Mouse (Mus musculus) left cerebral cortex, postnatal 25 days (tissue): ENCODE results near the gene Slc44a5. TPM values are rescaled to one million over a fixed set of nuclear protein-coding genes. Genes with fewer than 3 reads are reported as not detected.
"Not testable (repeated sequence)": the region's sequence is repeated elsewhere in the genome, so short reads cannot be mapped to it uniquely, and the experiment has no call there.

Experiments used
- DNase-seq, 2 experiments: peaks; one replicate each; pipeline ENCODE4 v3.0.0; 2022; ENCODE audit warnings: low spot score in 2 of 2, mixed read lengths in 1 of 2
- intact Hi-C: fragments of 180-260 bp; cut with DNase I; formaldehyde crosslinking; loops from one replicate; pipeline ENCODE4 v1.15.1; 2025
- total RNA-seq, 2 experiments: library from RNA; stranded (reverse); gene quantifications; 2 replicates each; pipeline ENCODE4 v1.2.3; 2021

Gene Slc44a5
- total RNA-seq, 2 experiments from 2014 or later, result 8.7 to 10.3 TPM

GRCm38 (mm10) chr3:154134701-154135100 is 161.5 kb downstream of the Slc44a5 start:
- intact Hi-C loops, result no loop called here
- no peak for DNase-seq

DNA sequence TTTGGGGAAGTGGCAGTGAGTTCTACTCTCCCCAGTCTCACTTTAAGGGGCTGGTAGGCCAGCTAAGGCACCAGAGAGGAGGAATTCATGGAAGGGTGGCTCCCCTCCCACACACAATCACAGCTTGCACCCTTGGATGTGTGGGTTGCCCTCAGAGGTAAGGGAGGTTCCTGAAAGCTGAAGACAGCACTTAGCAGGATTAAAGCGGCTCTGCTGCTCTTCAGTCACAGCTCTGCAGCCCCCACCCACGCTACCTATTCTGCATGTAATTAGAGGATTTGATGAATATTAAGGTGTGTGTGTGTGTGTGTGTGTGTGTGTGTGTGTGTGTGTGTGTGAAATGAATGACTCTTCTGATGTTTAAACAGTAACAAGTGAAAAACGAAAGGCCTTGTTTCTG is 163.3 kb downstream of the Slc44a5 start:
- intact Hi-C loops, result no loop called here
- no peak for DNase-seq

DNA sequence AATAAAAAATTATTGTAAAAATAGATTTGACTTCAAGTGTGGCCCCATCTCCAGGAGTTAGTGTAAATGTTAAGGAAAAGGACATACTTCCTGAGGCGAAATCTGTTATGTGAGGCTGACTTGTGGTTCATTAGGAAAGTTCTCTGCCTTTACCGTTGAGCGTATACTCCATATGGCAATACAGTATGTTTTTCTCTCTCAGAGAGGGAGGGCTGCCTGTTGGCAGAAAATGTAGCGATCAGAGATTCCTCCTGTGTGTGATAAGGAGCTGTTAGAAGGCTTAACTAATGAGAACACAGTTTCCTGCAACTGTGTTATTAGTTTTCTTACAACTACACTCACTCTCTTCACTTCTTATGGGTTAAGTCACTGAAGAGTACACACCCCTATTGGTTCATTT is 168.1 kb downstream of the Slc44a5 start:
- no peak for DNase-seq
- intact Hi-C loops, result no loop called here

GRCm38 (mm10) chr3:154142618-154143017 is 169.4 kb downstream of the Slc44a5 start:
- intact Hi-C loops, result no loop called here
- peak in 1 of 2 experiments; percentile 46 for DNase-seq

- intact Hi-C loops, result no loop called here
- DNase-seq, result no peak
Observed at GRCm38 (mm10) chr3:154145750-154146149, 172.5 kb downstream of the Slc44a5 start.

GRCm38 (mm10) chr3:154149778-154150177 is 176.5 kb downstream of the Slc44a5 start:
- intact Hi-C loops, result no loop called here
- no peak for DNase-seq

DNA sequence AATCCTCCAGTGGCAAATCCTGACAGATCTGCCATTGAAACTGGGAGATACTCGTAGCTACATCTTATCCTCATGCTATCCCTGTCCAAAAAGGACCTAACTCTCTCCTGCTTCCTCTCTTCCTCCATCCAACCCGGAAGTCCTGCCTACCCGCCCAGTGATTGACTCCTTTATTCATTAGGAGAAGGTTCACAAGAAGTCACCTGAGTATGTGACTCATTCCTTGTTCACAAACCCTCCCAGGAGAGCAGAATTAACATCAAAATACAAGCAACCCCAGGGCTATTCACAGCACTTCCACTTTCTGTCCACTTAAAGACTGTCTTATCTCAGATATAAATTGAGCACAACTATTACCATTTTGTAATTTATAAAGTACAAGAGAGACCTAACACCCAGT is 180.3 kb downstream of the Slc44a5 start:
- DNase-seq, intact Hi-C loops: not testable (repeated sequence)

DNA sequence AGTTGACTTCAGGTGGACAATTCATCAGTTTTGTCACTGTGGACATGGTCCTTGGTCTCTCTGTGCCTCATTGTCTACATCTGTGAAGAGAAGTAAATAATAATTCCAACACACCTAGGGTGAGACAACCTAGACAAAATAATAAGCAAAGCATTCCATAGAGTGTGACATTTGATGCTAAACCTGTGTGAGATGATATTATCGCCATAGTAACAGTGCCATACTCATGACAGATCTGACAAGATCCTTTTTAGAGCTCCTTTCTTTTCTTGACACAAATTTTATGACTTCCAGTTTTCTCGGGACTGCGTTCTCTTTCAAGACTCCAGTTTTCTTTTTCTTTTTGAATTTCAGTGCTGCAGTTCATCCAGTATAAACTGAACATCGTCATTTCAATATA is 192.6 kb downstream of the Slc44a5 start:
- DNase-seq, result no peak
- intact Hi-C loops, result no loop called here

DNA sequence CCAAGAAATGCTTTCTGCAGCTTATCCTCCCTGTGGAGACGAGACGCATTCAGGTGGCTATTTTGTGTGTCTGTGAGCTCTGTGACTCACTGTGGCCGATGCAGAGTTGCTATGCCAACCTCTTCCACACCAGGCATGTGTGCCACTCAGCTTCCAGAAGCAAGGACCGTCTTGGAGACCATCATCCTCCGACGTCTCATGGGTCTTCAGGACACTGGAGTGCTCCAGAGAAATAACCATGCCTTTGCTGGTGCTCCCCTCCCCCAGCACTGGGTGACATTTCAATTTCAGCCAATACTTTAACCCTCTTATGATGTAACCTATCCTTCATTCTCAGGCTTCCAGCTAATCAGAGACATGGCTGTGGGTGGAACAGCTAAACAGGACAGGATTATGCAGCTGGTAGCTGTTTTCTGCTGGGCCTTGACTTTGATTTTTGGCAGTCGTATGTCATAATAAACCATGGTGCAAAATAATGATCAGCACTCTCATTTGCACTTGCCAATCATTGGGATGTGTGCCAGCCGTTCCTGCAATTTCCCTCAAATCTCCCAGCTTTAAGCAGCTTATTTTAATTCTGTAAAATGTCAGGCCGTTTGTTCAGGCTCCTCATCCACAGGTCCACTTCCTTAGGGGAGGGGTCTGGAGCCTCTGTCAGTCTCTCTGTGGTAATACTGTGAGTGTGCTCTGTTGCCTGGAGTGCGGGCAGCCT is 198.8 kb downstream of the Slc44a5 start:
- peak; percentile 49 for DNase-seq
- intact Hi-C loops, result no loop called here

DNA sequence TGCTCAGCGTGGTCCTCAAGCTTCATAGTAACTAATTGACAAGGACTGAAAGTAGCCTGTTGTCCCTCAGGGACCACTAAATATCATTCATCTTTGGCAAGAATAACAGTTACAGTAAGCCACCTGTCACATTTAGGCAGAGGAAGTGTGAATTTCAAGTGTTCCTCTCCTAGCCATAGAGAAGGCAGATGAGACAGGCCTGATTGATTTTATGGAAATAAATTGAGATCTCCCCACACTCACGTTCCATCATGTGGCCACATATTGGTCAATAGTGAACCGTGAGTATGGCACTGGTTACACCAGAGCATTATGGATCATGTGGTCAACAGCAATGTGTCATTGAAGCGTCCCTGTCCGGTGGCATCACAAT is 199.3 kb downstream of the Slc44a5 start:
- intact Hi-C loops, result no loop called here

DNA sequence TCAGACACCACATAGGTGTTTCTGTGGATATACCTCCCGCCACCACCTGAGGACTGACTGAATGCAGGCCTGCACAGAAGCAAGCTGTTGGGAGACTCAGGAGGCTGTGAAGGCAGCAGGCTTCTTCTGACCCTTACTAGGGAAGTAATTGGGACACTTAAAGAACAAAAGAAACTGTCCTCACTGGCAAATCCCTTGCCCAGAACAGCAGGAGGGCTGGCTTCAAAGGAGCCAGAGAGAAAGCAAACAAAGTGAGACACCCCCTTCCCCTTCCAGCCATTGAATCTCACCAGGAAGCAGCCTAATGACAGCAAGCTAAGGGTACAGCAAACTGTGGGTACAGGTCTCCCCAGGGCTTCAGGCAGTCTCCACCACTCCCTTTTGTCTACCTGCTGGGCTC is 200.3 kb downstream of the Slc44a5 start:
- no peak for DNase-seq
- intact Hi-C loops, result no loop called here

More for the DNA sequence above, 199.3 kb downstream of the Slc44a5 start:
- no peak for DNase-seq

- intact Hi-C loops, result no loop called here
- no peak for DNase-seq
Observed at GRCm38 (mm10) chr3:154174031-154174430, 200.8 kb downstream of the Slc44a5 start.

DNA sequence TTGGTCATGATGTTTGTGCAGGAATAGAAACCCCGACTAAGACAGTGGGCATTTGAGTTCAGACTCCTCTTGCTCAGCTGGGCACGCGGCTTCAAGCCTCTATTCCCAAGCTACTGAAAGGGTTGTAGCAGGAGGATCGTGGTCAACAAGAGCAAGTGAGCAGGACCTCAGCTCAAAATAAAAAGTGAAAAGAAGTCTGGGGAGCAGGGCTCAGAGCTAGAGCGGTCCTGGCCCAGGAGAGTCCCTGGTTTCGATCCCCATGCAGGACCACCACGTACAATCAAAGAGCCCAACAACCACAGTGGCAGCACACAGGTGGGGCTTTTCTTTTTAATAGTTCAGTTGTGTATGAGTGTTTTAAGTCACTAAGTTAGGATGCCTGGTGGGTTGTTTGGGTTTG is 201.5 kb downstream of the Slc44a5 start:
- intact Hi-C loops, result no loop called here
- DNase-seq, result no peak

DNA sequence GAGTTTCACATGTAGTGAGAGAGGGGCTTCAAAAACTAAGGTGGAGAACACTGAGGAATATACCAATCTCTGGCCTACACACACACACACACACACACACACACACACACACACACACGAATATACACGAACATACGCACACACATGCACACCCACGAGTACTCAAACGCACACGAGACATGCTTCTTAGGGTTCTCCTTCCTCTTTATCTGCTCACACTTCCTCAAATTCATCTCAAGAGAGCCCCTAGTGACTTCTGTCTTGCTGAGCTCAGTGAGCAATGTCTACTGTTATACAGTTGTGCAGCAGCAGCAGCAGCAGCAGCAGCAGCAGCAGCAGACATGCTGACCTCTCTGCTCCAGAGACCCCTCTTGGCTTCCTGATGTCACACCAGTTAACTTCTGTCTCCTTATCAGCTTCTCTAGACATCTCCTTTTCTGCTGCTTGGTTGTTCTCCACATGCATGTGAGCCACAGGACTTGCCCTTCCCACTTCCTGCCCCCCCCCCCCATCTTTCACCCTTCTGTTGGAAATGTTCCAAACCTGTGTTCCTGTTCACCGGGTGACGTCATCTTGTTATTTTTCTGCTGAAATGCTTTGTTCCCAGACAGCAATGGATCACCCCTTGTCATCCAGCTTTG is 204.5 kb downstream of the Slc44a5 start:
- no peak for DNase-seq

DNA sequence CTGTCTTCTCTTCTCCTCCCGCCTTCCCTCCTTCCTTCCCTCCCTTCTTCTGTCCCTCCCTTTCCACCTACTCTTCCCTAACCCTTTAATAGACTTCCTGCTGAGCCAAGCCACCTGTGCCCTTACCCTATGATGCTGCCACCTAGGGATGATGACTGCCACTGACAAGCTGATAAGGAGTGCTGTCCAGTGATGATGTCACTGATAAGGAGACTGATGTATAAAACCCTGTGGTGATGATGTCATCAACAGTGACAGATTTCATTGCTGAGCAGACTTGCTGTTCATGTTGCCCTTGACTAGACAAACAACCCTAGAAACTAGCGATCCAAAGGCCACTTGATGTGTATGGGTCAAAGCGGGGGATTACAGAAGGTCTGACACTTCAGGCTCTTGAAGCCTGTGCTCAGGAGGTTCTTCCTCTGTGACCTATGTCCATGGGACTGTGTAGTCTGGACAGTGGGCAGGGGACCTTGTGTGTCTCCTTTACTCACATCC is 206.2 kb downstream of the Slc44a5 start:
- intact Hi-C loops, result no loop called here
- no peak for DNase-seq

More for the DNA sequence above, 204.5 kb downstream of the Slc44a5 start:
- intact Hi-C loops, result no loop called here

DNA sequence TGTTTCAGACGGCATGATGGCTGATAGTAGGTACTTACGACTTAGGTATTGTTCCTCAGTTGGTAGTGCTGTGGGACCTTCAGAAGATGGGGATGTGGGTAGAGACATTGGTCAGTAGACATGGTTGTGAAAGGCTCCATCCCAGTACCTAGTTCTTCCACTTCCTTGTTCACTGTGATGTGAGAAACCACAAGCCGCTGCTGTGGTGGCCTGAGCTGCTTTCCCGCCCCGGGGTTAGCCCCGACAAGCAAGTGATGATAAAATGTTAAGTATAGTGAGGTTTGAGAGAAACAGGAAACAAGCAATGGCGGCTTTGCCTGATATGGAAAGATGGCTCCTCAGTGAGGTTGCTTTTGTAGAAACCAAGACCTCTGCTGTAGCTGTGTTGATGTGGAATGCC is 209.8 kb downstream of the Slc44a5 start:
- DNase-seq, result no peak
- intact Hi-C loops, result no loop called here

DNA sequence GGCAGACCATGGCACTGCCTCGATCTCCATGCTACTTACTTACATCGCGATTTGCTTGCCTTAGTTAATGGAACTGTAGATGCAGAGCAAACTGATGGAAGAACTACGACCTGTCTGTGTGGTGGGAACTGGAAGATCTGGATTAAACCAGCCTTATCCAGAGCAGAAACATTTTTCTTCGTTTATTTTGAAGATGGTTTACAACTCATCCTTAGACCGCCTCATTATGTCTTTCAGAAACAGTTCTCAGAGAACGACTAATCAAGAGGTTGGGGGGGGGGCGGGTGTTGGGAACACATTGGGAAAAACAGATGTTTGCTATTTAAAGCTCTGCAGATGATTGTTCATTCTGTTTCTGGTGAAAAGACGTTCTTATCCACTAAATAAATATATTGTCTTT is 210.7 kb downstream of the Slc44a5 start:
- intact Hi-C loops, result no loop called here
- no peak for DNase-seq

GRCm38 (mm10) chr3:154188668-154189067 is 215.4 kb downstream of the Slc44a5 start:
- intact Hi-C loops, result no loop called here
- DNase-seq, result peak in 1 of 2 experiments; percentile 23

GRCm38 (mm10) chr3:154192328-154193030 is 219.2 kb downstream of the Slc44a5 start:
- intact Hi-C loops, result no loop called here

GRCm38 (mm10) chr3:154193189-154193840 is 220.1 kb downstream of the Slc44a5 start:
- intact Hi-C loops, result no loop called here
- no peak for DNase-seq

More at GRCm38 (mm10) chr3:154192328-154193030, 219.2 kb downstream of the Slc44a5 start:
- DNase-seq, result no peak
